Mouse (Mus musculus): ENCODE measurements around the gene Psma1.
A peak's percentile ranks its signal among the peaks of the same experiment; 100 is the strongest.

The Psma1 gene

DNA sequence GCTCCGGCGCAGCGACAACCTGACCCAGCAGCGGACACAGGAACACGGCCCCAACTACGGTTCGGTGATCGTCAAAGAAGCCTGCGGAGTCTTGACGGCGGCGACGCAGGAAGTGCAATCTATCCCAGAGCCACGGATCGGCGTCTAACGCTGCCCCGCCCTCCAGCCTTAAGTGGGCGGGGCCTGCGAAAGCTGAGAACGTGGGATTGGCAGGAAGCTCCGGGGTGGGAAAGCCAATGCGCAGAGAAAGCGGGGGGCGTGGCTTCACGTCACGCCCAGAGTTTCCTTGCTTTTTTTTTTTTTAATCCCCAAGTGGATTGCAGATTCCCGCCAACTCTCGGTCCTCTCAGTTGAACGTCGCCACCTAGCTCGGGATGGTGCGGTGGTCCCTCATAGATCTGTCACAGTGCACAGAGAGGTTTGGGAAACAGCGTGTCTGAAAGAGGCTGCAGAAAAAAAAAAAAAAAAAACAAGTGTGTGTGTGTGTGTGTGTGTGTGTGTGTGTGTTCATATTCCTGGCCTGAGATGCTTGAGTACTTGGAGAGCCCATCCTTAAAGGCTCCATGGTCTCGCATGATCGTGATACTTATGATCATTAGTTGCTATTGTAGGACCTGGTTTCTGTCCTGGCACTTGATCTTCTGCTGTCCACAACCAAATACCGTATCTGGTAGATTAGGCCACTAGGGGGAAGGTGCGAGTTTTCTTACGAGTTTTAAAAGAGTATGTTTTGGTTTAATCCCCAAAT, at the start of gene Psma1:
TSS of gene Psma1 (minus strand) at position 114 of the 748 bp plus-strand sequence.
- peak; percentile 99 for DNase-seq (ENCODE audit: low read depth)

DNA sequence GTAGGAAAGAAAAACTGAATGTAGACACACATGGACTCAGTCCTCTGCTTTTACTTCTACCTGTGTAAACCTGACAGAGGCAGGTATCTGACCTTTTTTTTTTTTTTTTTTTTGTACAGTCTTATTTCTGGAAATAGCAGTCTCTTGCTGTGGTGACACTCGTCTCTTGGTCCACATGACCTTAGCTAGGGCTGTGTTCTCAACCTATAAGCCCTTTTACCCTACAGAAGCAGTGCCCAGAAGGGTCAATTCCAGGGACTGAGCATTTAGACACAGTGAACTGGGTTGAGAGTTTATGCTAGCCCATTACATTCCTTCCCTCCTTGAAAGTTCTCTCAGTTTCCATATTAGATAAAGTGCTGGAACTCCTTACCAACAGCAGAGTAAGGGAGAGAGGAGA, 47.6 kb upstream of the Psma1 start:
- DNase-seq (ENCODE audit: low read depth): no peak

DNA sequence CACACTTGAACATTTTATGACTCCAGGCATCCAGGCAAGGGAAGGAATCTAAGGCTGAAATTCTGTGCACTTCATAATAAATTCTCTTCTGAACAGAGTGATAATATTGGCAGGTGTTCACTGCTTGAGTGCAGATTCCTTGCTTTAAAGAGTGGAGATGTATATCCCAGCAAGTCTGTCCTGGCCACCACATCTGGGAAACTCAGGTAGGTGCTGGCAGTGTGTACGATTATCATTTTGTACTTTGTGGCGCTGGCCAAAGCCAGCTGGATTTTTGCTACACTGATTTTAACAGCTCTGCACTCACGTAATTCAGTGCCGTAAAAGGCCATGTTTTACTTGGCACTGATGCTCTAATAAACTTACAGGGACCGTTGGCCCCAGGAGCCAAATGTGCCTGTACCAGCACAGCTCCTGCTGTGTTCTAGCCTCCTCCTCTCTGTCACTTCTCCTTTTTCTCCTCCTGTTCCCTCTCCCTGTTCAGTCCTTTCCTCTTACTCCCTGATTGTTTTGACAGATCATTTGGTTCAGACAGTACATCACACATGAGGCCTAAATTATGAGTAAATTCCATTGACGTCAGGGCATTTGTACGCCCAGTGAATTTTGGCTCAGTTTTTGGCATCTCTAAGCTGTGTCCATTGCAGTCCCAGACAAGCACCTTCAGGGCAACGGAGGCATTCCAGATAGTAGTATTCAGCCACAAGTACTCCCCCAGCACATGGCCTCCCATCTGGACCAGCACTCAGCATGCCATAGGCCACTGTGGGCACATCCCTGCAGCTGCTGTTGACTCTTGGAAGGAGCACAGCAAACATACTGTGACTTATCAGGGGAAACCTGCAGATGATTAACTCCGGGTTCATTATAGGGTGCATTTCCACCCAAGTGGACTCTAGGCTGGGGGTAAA, 46.9 kb upstream of the Psma1 start:
- no peak for DNase-seq (ENCODE audit: low read depth)

DNA sequence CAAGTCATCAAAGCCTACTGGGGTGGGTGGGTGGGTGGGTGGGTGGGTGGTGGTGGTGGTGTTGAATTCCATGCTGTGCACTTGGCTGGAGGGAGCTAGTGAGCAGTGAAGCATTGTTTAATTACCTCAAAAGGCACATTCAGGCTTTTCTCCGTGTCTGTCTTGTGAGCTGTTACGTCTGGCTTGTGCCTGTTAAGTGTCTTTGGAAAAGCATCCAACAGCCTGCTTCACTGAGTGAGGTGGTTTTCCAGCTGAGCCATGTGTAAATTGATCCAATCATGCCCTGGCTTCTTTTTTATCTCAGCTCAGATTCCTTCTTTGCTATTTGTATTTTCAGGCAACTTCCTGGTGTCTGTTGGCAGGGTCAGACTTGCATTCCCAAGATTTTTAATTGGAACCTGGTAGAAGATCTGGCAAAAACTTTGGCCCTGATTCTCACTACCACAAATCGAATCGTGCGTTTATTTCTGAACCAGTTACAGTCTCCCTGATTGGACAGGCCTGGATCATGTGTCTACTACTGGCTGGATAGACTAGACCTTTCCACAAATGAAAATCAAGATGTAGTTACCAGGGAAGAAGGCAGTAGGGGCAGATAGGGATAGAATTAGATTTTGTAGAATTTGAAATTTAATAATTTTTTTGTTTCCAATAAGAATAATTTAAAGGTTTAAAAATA, 45.9 kb upstream of the Psma1 start:
- DNase-seq (ENCODE audit: low read depth): no peak

DNA sequence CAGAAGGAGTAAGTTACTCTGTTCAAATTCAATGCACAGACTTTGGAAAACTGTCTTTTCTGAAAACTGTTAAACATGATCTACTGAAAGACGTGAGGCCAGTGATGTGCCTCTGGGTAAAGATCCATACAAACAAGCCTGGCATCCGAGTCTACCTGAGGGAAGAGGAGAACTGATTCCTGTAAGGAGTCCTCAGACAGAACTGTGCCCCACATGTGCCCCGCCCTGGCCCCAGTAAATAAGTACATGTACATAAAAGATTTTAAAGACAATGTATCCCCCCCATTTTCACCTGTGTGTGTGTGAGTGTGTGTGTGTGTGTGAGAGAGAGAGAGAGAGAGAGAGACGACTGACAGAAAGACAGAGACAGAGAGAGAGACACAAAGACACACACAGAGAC, 42.0 kb upstream of the Psma1 start:
- no peak for DNase-seq (ENCODE audit: low read depth)

DNA sequence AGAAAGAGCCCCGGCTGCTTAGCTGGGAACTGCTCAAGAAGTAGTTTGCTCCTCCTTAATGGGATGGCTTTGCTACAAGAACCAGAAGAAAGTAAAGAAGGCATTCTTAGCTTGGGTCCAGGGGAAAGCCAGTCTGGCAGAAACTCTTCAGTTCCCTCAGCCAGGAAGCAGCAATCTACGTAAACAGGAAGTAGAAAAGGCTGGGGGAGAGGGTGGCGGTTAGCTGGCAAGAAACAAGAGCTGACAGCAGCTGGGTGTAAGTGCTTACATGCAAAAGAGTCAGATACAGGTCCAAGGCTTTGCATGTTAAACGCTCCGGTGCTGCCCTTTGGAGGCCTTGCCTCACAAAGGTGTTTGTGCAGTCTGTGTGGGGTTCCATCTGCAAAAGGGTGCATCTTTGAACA, 41.5 kb upstream of the Psma1 start:
- peak; percentile 90 for DNase-seq (ENCODE audit: low read depth)

DNA sequence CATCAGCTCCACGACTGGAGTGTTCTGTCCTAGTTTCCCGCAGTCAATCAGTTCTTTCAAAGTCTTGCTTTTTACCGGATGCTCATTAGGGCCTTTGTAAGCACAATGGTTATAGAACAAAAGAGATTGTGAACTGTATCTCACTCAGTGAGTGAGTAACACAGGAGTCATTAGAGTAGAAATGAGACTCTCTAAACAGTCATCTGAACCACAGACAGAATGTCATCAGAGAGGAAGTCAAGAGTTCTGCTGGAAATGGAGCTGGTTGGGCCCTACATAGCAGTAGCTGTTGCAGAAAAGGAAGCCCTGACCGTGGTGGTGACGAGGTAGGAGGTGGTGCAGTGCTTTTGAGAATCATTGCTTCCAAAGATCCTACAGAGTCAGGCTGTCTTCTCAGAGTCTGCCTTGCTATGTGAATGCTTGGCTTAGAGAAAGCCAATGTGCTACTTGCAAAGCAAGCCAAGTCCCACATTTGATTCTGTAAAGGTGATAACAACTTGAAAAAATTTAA, 40.5 kb upstream of the Psma1 start:
- DNase-seq (ENCODE audit: low read depth): peak; percentile 74

DNA sequence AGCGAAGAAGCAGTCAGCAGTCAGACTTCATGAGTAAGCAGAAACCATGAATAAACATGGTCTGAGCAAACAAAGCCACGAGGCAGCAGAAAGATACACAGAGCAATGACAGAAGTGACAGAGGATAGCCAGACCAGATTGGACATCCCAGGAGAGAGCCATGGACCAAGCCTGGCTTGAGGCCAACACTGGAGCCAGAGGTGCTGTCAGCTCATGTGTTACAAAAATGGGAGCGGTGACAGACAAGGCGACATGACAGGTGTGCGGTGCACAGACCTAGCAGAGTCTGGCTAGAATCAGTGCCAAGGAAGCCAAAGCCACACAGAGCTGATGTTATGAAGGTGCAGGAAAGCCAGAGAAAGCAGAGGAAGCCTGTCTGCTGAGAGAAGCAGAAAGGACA, 35.3 kb upstream of the Psma1 start:
- no peak for DNase-seq (ENCODE audit: low read depth)

DNA sequence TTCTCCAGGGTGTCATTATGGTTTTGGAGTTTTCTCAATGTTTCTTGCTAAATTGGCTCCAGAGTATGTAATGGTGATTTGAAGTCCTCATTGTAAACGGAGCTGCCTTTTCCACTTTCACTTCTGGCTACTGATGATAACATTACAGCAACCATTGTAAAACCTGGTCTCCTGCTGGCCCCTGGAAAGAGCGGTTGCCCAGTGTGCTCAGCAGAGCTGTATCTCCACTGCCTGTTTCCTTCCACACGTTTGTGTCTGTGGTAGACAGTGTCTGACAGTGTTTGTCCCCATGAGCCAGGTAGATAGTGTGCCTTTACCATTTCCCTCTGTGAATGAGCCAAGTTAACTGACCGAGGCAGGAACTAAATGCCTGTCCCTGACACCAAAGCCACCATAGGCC, 33.1 kb upstream of the Psma1 start:
- no peak for DNase-seq (ENCODE audit: low read depth)

DNA sequence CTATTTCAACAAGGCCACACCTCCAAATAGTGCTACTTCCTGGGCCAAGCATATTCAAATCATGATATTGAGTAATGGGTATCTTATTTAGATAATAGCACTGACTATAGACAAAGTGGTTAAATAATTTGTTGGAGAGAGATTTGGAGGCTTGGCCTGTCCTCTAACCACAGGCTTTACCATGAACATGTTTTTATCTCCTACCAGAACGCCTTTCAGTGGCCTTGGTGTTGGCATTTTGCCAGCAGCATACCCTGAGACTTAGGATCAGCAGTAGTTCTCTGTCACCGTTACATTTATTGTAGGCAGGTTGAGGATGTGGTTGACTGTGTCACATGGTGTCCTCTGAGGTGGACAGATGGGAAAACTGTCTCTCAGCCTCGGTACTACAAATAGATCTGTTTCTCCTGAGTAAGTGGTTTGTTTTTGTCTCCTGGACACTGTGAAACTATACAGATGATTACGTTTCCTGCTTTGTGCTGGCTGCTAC, 25.4 kb upstream of the Psma1 start:
- peak; percentile 83 for DNase-seq (ENCODE audit: low read depth)

DNA sequence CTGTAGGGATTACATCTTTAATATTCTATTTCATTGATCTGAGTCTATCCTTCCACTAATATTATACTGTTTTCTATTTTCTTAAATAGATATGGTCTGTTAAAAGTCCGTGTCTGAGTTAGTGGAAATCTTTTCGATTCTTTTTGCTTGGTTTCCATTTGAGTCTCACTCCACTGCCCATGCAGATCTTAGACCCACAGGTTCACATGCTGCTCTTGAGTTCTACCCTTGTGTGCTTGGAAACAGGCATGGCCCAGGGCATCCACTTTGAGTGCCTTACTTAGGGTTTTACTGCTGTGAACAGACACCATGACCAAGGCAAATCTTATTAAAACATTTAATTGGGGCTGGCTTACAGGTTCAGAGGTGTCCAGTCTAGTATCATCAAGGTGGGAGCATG, 24.9 kb upstream of the Psma1 start:
- no peak for DNase-seq (ENCODE audit: low read depth)

DNA sequence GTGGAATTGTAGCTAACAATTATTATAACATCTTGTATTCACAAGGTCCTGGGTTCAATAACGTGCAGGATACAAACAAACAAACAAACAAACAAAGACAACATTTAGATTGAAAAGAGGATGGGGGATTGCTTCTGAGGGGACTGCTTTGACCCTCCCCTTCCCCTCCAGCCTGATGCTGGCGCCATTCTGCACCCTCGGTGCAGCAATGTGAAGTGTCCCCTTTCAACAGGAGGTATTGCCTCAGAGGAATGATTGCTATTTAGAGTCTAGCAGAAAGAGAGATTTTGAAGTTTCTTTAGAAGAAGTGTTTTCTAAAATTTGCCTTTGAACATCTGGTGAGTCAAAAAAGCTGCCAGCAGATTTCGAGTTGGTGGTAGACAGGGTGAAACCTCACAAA, 23.3 kb upstream of the Psma1 start:
- no peak for DNase-seq (ENCODE audit: low read depth)

DNA sequence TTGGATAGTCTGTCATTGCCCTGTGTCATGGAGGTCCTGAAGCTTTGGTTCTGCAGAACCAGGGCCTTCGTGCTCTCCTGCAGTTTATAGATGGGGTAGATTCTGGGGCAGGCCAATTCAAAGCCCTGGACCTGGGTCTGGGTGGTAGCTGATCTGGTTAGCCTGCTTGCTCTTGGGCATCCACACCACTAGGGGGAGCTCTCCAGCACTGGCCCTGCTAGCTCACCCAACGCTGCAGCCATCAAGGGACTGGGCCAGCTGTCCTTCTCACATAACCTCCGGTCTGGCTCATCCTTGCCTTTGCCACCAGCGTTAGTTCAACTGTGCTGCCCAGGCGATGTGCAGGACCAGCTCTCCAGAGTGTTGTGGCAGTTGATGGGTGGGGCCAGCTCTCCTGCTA, 18.8 kb upstream of the Psma1 start:
- DNase-seq (ENCODE audit: low read depth): no peak

DNA sequence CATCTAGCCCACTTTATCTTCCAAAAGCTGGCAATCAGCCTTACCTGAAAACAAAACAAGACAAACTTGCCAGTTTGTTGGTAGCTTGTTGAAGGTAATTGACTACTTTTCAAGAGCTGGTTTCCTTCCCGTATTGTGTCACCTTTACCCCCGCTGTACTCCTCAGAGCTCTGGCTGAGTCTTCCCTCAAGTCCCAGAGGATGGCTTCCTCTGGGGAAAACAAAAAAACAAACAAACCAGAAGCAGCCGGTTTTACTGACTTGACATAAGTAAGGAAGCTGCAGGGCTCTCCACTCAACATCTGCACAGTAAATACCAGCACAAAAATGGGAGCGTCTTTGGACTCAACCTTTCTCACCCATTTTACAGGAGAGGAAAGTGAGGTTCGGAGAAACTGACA, 18.0 kb upstream of the Psma1 start:
- no peak for DNase-seq (ENCODE audit: low read depth)

DNA sequence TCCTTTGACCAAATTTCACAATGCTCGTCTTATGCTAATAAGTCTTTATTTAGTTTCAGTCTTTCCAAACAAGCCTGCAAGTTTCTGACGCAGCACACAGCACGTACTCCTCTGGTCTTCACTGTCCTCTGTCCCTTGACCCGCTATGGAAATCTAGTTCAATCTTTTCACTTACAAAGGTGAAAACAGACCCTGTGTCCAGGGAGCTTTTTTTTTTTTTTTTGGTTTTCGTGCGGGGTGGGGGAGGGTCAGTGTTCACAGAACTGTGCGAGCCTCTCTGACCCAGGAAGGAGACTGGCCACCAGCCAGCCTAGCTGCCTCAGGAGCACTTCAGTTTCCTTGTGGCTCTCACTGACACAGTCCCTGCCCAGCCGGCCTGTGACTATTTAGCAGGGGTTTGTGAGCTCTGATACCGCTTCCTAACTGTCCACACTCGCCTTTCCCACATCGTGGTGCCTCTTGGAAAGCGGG, 16.6 kb upstream of the Psma1 start:
- no peak for DNase-seq (ENCODE audit: low read depth)

DNA sequence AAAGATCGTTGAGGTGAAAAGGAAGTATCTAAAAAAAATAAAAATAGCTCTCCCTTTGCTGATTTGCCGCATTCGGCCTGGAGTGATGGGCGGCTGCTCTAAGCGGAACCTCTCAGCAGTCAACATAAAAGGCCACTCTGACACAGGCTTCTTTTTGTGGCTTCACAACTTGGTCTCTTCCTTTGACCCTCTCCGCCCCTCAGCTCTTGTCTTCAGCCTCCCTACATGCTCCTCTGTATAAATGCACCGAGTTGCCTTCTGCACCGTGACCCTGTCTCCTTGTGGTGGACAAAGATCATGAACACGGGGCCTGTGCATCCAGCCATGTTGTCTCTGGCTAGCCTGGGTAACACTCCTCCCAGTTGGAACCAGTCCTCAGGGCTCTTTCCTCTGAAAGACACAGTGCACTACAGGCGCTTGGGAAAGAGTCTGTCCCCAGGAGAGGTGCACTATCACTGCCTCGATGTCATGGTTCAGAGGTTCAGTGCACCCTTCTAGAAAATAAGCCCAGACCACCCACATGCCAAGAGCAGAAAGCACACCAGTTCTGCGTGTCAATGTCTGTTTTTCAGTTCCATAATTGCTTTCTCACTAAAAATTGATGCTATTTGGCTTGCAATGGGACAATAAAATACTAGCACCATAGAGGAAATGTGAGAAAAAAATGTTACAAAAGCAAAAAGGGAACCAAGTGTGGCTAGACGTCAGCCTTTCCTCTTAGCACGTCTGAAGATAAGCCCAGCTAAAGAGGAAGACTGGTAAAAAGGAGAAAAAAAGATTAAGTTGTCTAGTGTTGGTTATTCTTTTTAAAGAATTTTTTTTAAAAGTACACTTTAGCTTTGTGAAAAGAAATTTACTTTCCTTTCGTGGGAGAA, 15.8 kb upstream of the Psma1 start:
- peak; percentile 68 for DNase-seq (ENCODE audit: low read depth)

DNA sequence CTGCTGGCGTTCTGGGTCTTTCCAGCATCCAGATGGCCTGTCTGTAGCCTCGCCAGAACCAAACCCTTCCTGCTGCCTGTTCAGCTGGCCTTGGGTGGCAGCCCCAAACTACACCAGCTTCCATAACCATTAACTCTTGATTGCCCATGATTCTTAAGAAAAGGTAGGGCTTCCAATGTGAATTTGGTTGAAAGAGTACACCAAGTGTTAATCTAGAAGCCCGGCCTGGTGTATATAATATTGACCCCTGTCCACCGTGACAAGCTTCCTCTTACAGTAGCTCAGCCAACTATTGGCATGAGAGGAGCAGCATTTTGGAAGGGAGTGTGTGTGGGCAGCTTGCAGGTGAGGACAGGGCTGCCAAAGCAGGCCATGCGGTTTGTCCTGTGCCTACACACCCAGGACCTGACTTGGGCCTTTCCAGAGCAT, 14.2 kb upstream of the Psma1 start:
- no peak for DNase-seq (ENCODE audit: low read depth)

DNA sequence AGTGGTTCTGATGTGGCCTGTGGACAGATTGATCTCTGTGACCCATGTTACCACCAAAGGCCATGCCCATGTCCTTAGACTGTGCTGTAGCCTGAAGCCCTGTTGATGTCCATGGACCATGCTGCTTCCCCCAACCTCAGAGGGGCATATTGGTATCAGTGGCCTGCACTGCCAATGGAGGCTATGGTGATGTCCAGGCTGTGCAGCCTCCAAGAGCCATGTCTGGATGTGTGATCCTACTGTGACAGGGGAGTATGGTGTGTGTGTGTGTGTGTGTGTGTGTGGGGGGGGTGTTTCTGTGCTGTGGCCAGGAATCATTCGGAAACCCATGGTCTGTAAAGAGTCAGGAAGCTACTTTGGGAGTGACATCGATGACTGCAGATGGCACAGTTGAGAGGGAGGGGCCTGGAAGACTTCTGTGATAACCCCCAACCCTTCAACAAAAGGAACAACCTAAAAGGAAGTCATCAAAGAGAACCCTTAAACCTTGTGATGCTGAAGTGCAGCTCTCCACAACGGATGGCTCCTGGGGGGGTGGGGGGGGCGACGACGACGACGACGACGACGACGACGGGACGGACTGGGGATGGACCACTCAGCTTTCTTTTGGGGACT, 8.5 kb upstream of the Psma1 start:
- peak; percentile 69 for DNase-seq (ENCODE audit: low read depth)

DNA sequence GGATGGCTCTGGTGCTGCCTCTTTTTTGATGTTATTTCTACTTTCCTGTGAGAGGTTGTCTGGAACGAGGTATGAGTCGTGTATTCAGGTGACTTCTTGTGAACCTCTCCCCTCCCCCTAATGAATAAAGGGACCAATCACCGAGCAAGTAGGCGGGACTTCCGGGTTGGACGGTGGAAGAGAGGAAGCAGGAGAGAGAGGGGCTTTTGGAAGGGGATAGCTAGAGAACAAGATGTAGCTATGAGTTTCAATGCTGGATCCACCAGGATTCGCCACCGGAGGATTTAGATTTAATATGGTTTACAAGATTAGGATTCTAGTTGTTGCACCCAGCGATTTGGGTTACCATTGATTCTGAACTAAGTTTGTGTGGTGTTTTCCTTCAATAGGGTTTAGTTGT, 7.1 kb upstream of the Psma1 start:
- DNase-seq (ENCODE audit: low read depth): no peak

DNA sequence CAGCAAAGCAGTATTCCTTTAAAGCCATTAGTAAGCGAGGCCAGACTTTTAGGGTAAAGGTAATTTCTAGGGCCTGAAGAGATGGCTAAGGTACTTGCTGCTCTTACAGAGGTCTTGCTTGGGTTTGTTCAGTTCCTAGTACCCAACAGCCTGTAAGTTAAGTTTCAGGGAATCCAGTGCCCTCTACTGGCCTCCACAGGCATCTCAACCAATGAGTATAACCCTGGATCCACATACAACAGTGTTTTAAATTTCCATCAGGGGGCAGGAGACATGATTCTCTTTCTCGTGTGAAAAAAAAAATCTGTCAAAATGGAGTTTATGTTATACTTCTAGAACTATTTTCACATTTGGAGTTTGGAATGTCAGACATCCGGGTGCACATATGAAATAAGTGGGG, 5.8 kb upstream of the Psma1 start:
- DNase-seq (ENCODE audit: low read depth): peak; percentile 89

All from naive thymus-derived CD4-positive, alpha-beta T cell, adult 2 months (primary cell).